Mouse (Mus musculus) hindbrain, embryonic 16.5 days (tissue): ENCODE data around the gene Pa2g4. TPM values are rescaled to one million over a fixed set of nuclear protein-coding genes. Genes with fewer than 3 reads are reported as not detected.
"Not testable (repeated sequence)": the region's sequence is repeated elsewhere in the genome, so short reads cannot be mapped to it uniquely, and the experiment has no call there.

ENCODE experiments used
- ATAC-seq: fragments of 200-750 bp; cut with Nextera tagmentation; 2 replicates; pipeline ENCODE4 v1.8.0; 2017; ENCODE audit warnings: moderate TSS enrichment, moderate library complexity
- H3K27ac ChIP-seq: fragments of 300-500 bp; sonication (generic); 2 replicates; pipeline ENCODE4 v1.5.1; 2014; ENCODE audit warnings: low read depth, mild to moderate bottlenecking, control low read depth, low read length, moderate library complexity
- H3K27me3 ChIP-seq: fragments of 300-500 bp; sonication (generic); replicated peaks from 2 replicates; pipeline ENCODE4 v1.6.1; 2014; ENCODE audit warnings: low read length; ENCODE audit not compliant: control insufficient read depth, insufficient read depth
- H3K36me3 ChIP-seq: fragments of 300-500 bp; sonication (generic); 2 replicates; pipeline ENCODE4 v1.6.1; 2014; ENCODE audit warnings: mild to moderate bottlenecking, low read length, moderate library complexity, mixed read lengths; ENCODE audit not compliant: control insufficient read depth, insufficient read depth
- H3K4me1 ChIP-seq: fragments of 300-500 bp; sonication (generic); 2 replicates; pipeline ENCODE4 v1.6.1; 2014; ENCODE audit warnings: low read depth, low read length; ENCODE audit not compliant: control insufficient read depth, insufficient read depth
- H3K4me2 ChIP-seq: fragments of 300-500 bp; sonication (generic); 2 replicates; pipeline ENCODE4 v1.6.1; 2014; ENCODE audit warnings: mild to moderate bottlenecking, low read length, control low read depth, moderate library complexity
- H3K4me3 ChIP-seq: fragments of 300-500 bp; sonication (generic); 2 replicates; pipeline ENCODE4 v1.5.1; 2014; ENCODE audit warnings: mild to moderate bottlenecking, low read length, control low read depth, moderate library complexity
- H3K9ac ChIP-seq: fragments of 300-500 bp; sonication (generic); 2 replicates; pipeline ENCODE4 v1.6.1; 2014; ENCODE audit warnings: low read depth, mild to moderate bottlenecking, control low read depth, low read length, moderate library complexity
- H3K9me3 ChIP-seq: fragments of 300-500 bp; sonication (generic); 2 replicates; pipeline ENCODE4 v1.6.1; 2014; ENCODE audit warnings: mild to moderate bottlenecking, low read length, moderate library complexity; ENCODE audit not compliant: control insufficient read depth
- WGBS: fragments of 180-500 bp; shearing (Covaris S2); extraction: QIAGEN DNeasy Blood & Tissue Kit; methylation state at CpG from one replicate; pipeline ENCODE4 v1.1.7; 2014; 5-methylcytosine and 5-hydroxymethylcytosine counted together
- polyA plus RNA-seq: library from polyadenylated mRNA; unstranded; fragments of >200 nt; fragmentation: Nextera tagmentation; extraction: Ambion mirVana; gene quantifications from 2 replicates; pipeline ENCODE4 v1.2.1, GENCODE M21; 2015

Gene Pa2g4
- polyA plus RNA-seq, 1 experiment from 2014 or later, result 130 TPM

GRCm38 (mm10) chr10:128555567-128555966 is 10.2 kb downstream of the Pa2g4 start:
- 96% methylated on average over 1 of the region's 1 CpGs for WGBS
- not testable (repeated sequence) for H3K9ac ChIP-seq, H3K4me2 ChIP-seq, H3K9me3 ChIP-seq, H3K4me3 ChIP-seq, ATAC-seq, H3K4me1 ChIP-seq, H3K27ac ChIP-seq, H3K27me3 ChIP-seq
- peaks cover 31% of the 10 kb centered on the region for H3K36me3 ChIP-seq

DNA sequence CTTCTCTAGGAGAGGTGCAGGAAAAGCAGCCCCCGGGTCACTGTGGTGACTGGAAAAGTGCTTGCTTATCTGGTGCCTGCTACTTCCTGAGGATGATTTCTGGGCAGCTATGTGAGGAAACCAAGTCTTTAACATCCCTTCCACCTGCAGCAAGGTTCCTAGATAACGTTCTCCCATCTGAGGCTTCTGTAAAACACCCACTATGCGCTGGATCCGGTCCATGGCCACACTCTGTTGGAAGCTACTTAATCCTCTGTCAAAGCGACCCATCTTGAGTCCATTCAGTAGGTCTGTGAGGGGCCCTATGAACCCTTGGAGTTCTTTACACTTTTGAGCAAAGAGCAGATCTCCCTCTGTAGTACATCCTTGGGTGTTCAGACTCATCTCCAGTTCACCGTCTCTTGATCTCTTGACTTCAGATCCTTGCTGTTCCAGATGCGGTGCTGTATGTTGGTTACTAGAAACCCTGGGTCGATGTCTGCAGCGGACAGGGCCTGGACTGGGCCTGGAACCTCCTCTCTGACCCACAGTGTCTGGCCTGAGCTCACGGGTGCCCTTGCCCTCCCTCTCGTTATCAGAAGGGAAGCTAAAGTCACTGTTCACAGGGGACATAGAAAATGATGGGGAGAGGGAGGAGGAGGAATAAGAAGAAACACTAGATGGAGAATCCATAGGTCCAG is 15.5 kb downstream of the Pa2g4 start:
- not testable (repeated sequence) for H3K4me2 ChIP-seq, H3K27ac ChIP-seq, H3K9ac ChIP-seq, H3K4me3 ChIP-seq, H3K9me3 ChIP-seq, H3K4me1 ChIP-seq, ATAC-seq, H3K36me3 ChIP-seq, H3K27me3 ChIP-seq
- 92% methylated on average over 11 of the region's 11 CpGs for WGBS

GRCm38 (mm10) chr10:128549682-128550057 is 16.1 kb downstream of the Pa2g4 start:
- 65% methylated on average over 6 of the region's 6 CpGs for WGBS
- not testable (repeated sequence) for H3K4me2 ChIP-seq, ATAC-seq, H3K36me3 ChIP-seq, H3K9ac ChIP-seq, H3K27me3 ChIP-seq, H3K4me1 ChIP-seq, H3K4me3 ChIP-seq, H3K9me3 ChIP-seq
- 0 out of 2 replicates have a peak overlapping the region, but pooled peaks have one; percentile 18 for H3K27ac ChIP-seq

DNA sequence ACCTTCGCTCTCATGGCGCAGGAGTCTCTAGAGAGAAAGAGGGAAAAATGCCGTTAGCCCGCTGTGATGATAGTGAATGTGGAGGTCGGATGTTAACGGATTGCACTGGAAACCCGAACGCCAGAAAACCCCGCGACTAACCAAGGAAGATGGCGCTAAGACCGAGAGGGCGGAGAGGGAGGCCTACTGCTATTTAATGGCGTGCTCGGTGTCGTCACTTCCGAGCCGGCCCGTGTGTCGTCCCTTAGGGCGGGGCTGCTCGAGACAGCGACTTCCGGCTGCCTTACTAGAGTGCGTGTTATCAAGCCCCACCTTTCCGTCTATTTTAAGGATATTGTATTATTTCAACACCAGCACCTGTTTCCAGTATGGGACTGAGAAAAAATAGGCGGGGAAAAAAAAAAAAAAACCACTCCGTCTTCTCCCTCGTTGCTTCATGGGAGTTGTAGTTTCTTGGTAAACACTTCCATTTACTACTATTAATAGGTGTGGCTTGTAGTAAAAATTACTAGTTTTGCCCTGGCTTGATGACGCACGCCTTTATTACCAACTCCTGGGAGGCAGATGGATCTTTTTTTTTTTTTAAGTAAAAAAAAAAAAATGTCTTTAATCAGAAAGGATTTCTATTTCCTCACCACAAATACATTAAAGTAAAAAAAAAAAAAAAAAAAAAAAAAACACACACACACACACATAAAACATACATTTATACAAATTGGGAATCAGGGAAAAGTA is 16.7 kb downstream of the Pa2g4 start, which contains the start of gene Rpl41:
Gene Rpl41, minus strand, starts transcription at position 359 of the 735 bp plus-strand sequence.
- H3K9ac ChIP-seq, result peak within 1 kb of the TSS; percentile 83
- H3K4me2 ChIP-seq, result peak within 1 kb of the TSS; percentile 64
- H3K4me3 ChIP-seq, result peak within 1 kb of the TSS; percentile 49
- WGBS, result under 1% methylated on average over 31 of the region's 31 CpGs
- H3K36me3 ChIP-seq, result peaks cover 13% of the 10 kb centered on the region
- H3K9me3 ChIP-seq, result no peaks in the 10 kb centered on the region
- no peaks in the 10 kb centered on the region for H3K27me3 ChIP-seq
- ATAC-seq, result peak; percentile 91
- peaks cover 7% of the 10 kb centered on the region for H3K4me1 ChIP-seq
- H3K27ac ChIP-seq, result peak within 1 kb of the TSS; percentile 77

DNA sequence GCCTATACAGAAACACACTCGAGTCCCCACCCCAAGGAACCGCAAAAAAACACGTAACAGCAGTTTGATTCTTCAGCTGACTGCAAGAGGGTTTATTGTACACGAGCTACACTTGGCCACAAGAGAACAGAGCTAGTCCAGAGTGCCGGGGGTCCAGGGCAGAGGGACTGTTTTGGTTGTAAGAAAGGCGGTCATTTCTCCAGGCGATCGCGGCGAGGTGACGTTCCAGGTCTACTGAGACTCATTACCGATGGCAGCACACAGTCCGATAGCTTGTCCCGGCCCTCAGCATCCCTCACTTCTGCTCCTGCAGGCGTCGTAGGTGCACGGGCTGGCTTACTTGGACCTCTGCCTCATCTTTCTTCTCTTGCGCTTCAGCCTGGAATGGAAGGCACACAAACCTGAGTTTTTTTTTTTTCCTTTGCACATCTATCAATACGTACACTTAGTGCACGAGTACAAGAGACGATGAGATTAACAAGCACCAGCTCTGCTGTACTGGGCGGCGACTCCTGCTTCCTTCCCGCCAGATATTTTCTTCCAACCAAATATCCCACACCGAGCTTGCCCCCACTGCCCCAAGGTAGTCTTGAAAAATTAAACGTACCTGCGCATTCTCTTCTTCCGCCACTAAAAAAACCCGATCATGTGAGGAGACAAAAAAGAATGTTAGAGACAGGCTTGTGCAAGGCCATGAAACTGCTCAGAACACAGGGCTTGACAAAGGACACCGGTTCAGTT is 17.6 kb downstream of the Pa2g4 start:
- under 1% methylated on average over 21 of the region's 30 CpGs for WGBS

GRCm38 (mm10) chr10:128547361-128548032 is 18.3 kb downstream of the Pa2g4 start, which contains the start of gene Zc3h10:
TSS of gene Zc3h10 (minus strand) at chr10:128547774.
- WGBS, result under 1% methylated on average over 39 of the region's 50 CpGs
- Histone ChIP-seq H3K4me2 (peak within 1 kb of the TSS; percentile 64), H3K4me1 (peaks cover 7% of the 10 kb centered on the region), H3K27ac (peak within 1 kb of the TSS; percentile 92), H3K9ac (peak within 1 kb of the TSS; percentile 83), H3K36me3 (peaks cover 24% of the 10 kb centered on the region), H3K27me3 (no peaks in the 10 kb centered on the region), H3K9me3 (no peaks in the 10 kb centered on the region), H3K4me3 (peak within 1 kb of the TSS; percentile 49)
- ATAC-seq, result peak; percentile 89

More for the DNA sequence above, 17.6 kb downstream of the Pa2g4 start:
- peak overlapping the region; percentile 49 for H3K4me3 ChIP-seq
- not testable (repeated sequence) for ATAC-seq, H3K27me3 ChIP-seq, H3K9me3 ChIP-seq, H3K4me1 ChIP-seq
- peaks cover 19% of the 10 kb centered on the region for H3K36me3 ChIP-seq
- peak overlapping the region; percentile 83 for H3K9ac ChIP-seq
- H3K27ac ChIP-seq, result peak overlapping the region; percentile 92
- H3K4me2 ChIP-seq, result peak overlapping the region; percentile 64

DNA sequence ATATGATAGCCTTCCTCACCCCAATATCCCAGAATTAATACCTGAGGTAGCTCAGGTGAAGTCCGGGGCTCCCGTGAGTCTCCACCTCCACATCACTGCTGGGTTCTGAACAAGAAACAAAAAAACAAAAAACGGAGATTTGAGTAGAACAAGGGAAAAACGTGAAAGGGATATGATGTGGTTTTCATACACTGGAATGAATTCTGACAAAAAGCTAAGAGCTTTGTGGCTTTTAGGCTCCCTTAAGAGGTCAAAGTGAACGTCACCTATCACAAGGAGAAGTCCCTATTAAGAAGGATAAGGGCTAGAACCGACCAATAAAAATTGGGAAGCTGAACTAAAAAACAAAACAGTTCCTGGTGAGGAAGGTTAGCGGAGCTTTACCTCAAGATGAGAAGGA is 19.0 kb downstream of the Pa2g4 start:
- peaks cover 7% of the 10 kb centered on the region for H3K4me1 ChIP-seq
- H3K4me3 ChIP-seq, result peak overlapping the region; percentile 49
- H3K4me2 ChIP-seq, result peak overlapping the region; percentile 64
- ATAC-seq, result no peak
- H3K27ac ChIP-seq, result peak overlapping the region; percentile 92
- WGBS, result 27% methylated on average over 7 of the region's 7 CpGs
- H3K9ac ChIP-seq, result peak overlapping the region; percentile 74
- no peaks in the 10 kb centered on the region for H3K27me3 ChIP-seq
- peaks cover 28% of the 10 kb centered on the region for H3K36me3 ChIP-seq
- no peaks in the 10 kb centered on the region for H3K9me3 ChIP-seq

DNA sequence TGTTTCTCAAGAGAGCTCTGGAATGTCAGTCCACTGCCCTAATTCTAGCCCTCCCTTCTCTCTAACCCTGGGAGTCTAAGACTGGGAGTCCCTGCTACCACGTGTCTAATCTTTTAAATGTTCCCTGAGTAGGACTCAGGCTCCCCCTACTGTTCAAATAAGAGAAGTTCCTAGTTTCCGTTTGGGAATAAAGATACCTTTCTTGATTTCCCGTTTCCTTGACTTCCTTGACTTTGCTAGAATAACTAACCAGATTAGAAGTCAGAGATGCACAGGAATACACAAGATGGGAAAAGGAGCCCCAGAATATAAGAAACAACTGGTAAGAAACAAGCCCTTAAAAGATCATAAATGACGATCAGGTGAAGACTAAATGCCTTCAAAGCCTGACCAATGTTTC is 19.4 kb downstream of the Pa2g4 start:
- 16% methylated on average over 4 of the region's 4 CpGs for WGBS
- Histone ChIP-seq H3K4me3 (peak overlapping the region; percentile 49), H3K4me2 (peak overlapping the region; percentile 64), H3K27me3 (no peaks in the 10 kb centered on the region), H3K9ac (peak overlapping the region; percentile 74; the same call in 1 of the 2 replicates), H3K27ac (peak overlapping the region; percentile 92), H3K36me3 (peaks cover 28% of the 10 kb centered on the region), H3K9me3 (no peaks in the 10 kb centered on the region), H3K4me1 (peaks cover 7% of the 10 kb centered on the region)
- no peak for ATAC-seq
